21 mouse cellular contexts compared by ENCODE assay signal in genomic region chr5:113301841-113302240, GRCm38 (mm10). TPM values are rescaled to one million over a fixed set of nuclear protein-coding genes. Genes with fewer than 3 reads are reported as not detected.
DNase-seq lines count a peak whose midpoint lies in the region; ATAC-seq lines count a peak whose summit lies in the region.
"Had no signal": no experiment of that assay in that cellular context is flagged by ENCODE, and none has a peak within 500 bp of the region (broad histone marks: within the 10 kb centered on the region; RNA-seq: fewer than 3 reads in every experiment).

No protein-coding gene starts in this region.

- 17% methylated on average over 13 of the region's 13 CpGs for WGBS in hindbrain, embryonic 11.5 days
- whole genome bisulfite sequencing in hindbrain, embryonic 13.5 days, result 20% methylated on average over 13 of the region's 13 CpGs

- H3K9ac ChIP-seq in hindbrain, embryonic 11.5 days (ENCODE audit: low read depth, low read length), result no peak overlapping the region
- no peak overlapping the region for H3K9ac ChIP-seq in hindbrain, embryonic 13.5 days
- H3K9ac ChIP-seq: embryonic facial prominence, embryonic 12.5 days; heart, embryonic 13.5 days; stomach, embryonic 15.5 days had no signal

- no peak overlapping the region for H3K4me2 ChIP-seq in hindbrain, embryonic 11.5 days (replicated peaks; ENCODE audit: low read depth, low read length)
- H3K4me2 ChIP-seq in hindbrain, embryonic 13.5 days, result no peak overlapping the region
- H3K4me2 ChIP-seq: embryonic facial prominence, embryonic 12.5 days; heart, embryonic 13.5 days; stomach, embryonic 15.5 days had no signal

- H3K4me1 ChIP-seq in hindbrain, embryonic 11.5 days (replicated peaks; ENCODE audit: control insufficient read depth, insufficient read depth, low read length), result peaks cover 2% of the 10 kb centered on the region; the same call in 1 of the 2 replicates
- H3K4me1 ChIP-seq in hindbrain, embryonic 13.5 days (replicated peaks), result peaks cover 33% of the 10 kb centered on the region

- H3K4me3 ChIP-seq in hindbrain, embryonic 11.5 days (ENCODE audit: low read depth, low read length), result no peak overlapping the region
- H3K4me3 ChIP-seq in hindbrain, embryonic 13.5 days, result no peak overlapping the region
- H3K4me3 ChIP-seq: embryonic facial prominence, embryonic 12.5 days; heart, embryonic 13.5 days; midbrain, embryonic 10.5 days; stomach, embryonic 15.5 days had no signal

- H3K36me3 ChIP-seq in hindbrain, embryonic 11.5 days (ENCODE audit: control insufficient read depth, insufficient read depth, low read length), result no peaks in the 10 kb centered on the region
- H3K36me3 ChIP-seq in hindbrain, embryonic 13.5 days, result peaks cover 5% of the 10 kb centered on the region; the same call in 1 of the 2 replicates
- H3K36me3 ChIP-seq: embryonic facial prominence, embryonic 12.5 days; heart, embryonic 13.5 days; midbrain, embryonic 10.5 days; stomach, embryonic 15.5 days had no signal

- no peaks in the 10 kb centered on the region for H3K27me3 ChIP-seq in hindbrain, embryonic 11.5 days (ENCODE audit: control insufficient read depth, insufficient read depth, low read length)
- peaks cover 25% of the 10 kb centered on the region for H3K27me3 ChIP-seq in hindbrain, embryonic 13.5 days
- H3K27me3 ChIP-seq: stomach, embryonic 15.5 days had no signal

- no peak overlapping the region for H3K27ac ChIP-seq in hindbrain, embryonic 11.5 days (ENCODE audit: low read depth, low read length)
- no peak overlapping the region for H3K27ac ChIP-seq in hindbrain, embryonic 13.5 days
- H3K27ac ChIP-seq: embryonic facial prominence, embryonic 12.5 days; heart, embryonic 13.5 days; midbrain, embryonic 10.5 days; stomach, embryonic 15.5 days had no signal

- DNase-seq in cerebellum, adult 11-12 months, result peak; percentile 66
- DNase-seq in hindbrain, embryonic 11.5 days (ENCODE audit: low spot score), result peak; percentile 33
- peak; percentile 59 for DNase-seq in testis, postnatal 10 days (ENCODE audit: low spot score)
- no peak for DNase-seq in testis, postnatal 14 days (ENCODE audit: low spot score)
- no peak for DNase-seq in ovary, adult 18-20 months (ENCODE audit: low spot score)
- DNase-seq: adrenal gland, adult 8-10 months; gastrocnemius, postnatal 36 days; kidney, adult 11 months; lung, postnatal 36 days; spleen, adult 18-20 months; thymus, postnatal 14 days had no signal

- ATAC-seq in cerebellum, adult (ENCODE audit: insufficient number of reproducible peaks, low FRiP score, low TSS enrichment), result no peak
- no peak for ATAC-seq in hindbrain, embryonic 11.5 days (ENCODE audit: low FRiP score)
- ATAC-seq in hindbrain, embryonic 13.5 days (ENCODE audit: low FRiP score), result no peak
- ATAC-seq in CD4-positive, CD25-positive, alpha-beta regulatory T cell, adult 4 months, result no peak

- no peaks in the 10 kb centered on the region for H3K9me3 ChIP-seq in hindbrain, embryonic 11.5 days (ENCODE audit: control insufficient read depth, low read length)
- no peaks in the 10 kb centered on the region for H3K9me3 ChIP-seq in hindbrain, embryonic 13.5 days
- H3K9me3 ChIP-seq: embryonic facial prominence, embryonic 12.5 days; heart, embryonic 13.5 days; midbrain, embryonic 10.5 days; stomach, embryonic 15.5 days had no signal

RNA-seq across cellular contexts. Expression of gene Sgsm1, which starts 8.7 kb away (rescaled TPM):
- 8.5 and 10.5 TPM in 2 replicates for polyA plus RNA-seq in hindbrain, embryonic 11.5 days (2014; fragmentation: Nextera tagmentation; extraction: Ambion mirVana)
- polyA plus RNA-seq in hindbrain, embryonic 13.5 days (2015; fragmentation: Nextera tagmentation; extraction: Ambion mirVana), result 14.2 and 14.5 TPM in 2 replicates
- polyA plus RNA-seq in CD4-positive, CD25-positive, alpha-beta regulatory T cell, adult 4 months (2017; shearing (Covaris generic)), result not detected

RNA-seq across cellular contexts. Expression of gene Aym1, which starts 55.3 kb away (rescaled TPM):
- polyA plus RNA-seq in hindbrain, embryonic 11.5 days (2014; fragmentation: Nextera tagmentation; extraction: Ambion mirVana), result not detected in 2 replicates
- polyA plus RNA-seq in hindbrain, embryonic 13.5 days (2015; fragmentation: Nextera tagmentation; extraction: Ambion mirVana), result not detected in 2 replicates
- not detected for polyA plus RNA-seq in CD4-positive, CD25-positive, alpha-beta regulatory T cell, adult 4 months (2017; shearing (Covaris generic))
- polyA plus RNA-seq: embryonic facial prominence, embryonic 12.5 days; forebrain, embryonic 11.5 days; heart, embryonic 13.5 days; limb, embryonic 14.5 days; liver, embryonic 16.5 days; midbrain, embryonic 10.5 days; stomach, embryonic 15.5 days had no signal

Comparison
In these comparisons a context has a peak if more than half of its experiments do, and no peak if none do; other contexts are left out.
1. DNase-seq: peak in cerebellum, adult 11-12 months (single experiment), hindbrain, embryonic 11.5 days (single experiment) and testis, postnatal 10 days (single experiment); none in testis, postnatal 14 days (single experiment) and ovary, adult 18-20 months (single experiment).